Mouse (Mus musculus): ENCODE measurements around the gene Glipr2.

The Glipr2 gene

GRCm38 (mm10) chr4:43970393-43971330, 13.5 kb downstream of the Glipr2 start:
- DNase-seq = no peak

DNA sequence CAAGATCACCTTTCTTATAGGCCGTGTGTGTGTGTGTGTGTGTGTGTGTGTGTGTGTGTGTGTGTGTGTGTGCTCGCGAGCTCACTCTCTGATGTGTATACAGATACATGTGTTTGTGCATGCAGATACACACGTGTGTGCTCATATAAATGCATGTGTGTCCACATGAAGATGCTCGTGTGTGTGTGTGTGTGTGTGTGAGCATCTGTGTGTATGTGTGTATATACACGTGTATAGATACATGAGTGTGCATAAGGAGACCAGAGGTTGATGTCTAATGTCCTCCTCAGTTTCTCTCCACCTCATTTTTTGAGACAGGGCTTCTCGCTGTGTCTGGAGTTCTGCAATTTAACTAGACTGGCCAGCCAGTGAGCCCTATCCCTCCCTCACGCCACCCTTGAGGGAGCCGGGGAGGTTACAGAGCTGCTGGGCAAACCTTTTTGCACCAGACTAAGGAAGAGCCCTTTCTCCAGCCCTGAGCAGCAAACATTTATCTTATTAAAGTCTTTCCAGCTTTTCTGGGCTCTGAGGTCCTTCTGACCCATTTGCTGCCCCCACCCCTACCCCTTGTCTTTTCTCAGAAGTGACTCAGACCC, 14.4 kb downstream of the Glipr2 start:
- no peak for DNase-seq

DNA sequence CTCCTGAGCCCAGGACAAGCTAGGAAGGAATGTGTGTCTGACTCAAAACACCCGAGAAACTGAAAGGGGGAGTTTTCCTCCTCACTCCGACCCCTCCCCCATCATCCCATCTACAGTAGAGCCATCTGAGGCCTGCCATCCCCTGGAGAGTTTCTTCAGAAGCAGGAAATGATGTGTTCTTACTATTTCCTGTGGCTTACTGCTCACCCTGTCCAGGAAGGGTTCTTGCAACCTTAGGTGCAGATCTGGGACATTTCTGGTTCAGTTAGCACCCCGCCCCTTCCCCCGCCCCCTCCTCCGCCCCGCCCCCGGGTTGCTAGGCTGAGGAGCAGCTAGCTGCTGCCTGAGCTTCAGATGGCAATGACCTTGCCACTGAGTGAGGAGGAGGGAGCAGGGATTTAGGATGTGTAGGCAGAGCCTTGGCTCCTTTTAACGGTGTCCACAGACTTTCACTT, 15.0 kb downstream of the Glipr2 start:
- DNase-seq = peak; percentile 60 to 62

DNA sequence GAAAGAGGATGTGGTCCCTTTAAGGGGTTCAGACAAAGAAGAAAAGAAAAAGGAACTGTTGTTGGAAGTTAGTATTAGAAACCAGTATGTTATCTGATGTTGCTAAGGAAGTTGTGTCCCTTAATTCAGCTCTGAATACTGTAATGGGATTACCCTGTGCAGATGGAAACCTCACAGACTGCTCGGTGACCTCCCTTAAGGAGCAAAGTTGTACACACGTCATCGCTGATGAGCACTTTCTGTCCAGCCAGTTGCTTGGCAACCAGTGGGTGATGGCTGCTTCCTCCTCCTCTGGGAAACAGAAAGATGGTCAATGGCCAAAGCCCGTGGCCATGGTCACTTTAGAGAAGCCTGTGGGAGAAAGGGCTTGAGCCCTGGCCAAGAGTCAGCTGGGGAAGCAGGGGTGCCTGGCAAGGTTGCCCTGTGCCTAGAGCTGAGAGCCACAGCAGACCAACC, 16.4 kb downstream of the Glipr2 start:
- DNase-seq = peak; percentile 20 to 30

GRCm38 (mm10) chr4:43974914-43975616, 17.9 kb downstream of the Glipr2 start:
- no peak for DNase-seq

DNA sequence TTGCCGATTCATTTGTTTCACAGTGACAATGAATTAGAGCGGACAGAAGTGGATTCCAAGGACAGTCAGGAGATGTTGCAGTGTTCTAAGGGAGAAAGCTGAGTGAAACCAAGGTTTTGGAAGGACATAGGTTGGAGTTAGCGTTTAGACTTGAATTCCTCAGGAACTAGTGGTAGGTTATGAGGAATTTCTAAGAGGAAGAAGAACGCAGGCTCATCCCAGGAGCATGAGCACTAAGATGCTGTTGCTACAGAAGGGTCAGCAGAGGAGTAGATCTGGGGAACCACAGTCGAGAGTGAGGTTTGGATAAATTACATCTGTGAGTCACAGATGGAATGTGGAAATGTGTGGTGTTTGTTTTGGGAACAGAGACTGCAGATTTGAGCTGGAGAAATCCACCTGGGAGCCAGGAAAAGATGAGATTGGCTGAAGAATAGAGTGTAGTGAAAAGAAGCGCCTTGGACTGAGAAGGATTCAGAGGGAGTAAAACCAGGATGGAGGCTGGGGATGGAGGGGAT, 19.1 kb downstream of the Glipr2 start:
- no peak for DNase-seq

GRCm38 (mm10) chr4:43978521-43979443, 21.6 kb downstream of the Glipr2 start:
- DNase-seq = peak; percentile 34 to 43

- peak; percentile 59 to 62 for DNase-seq
These were observed 22.5 kb downstream of the Glipr2 start for GRCm38 (mm10) chr4:43979746-43980145.

DNA sequence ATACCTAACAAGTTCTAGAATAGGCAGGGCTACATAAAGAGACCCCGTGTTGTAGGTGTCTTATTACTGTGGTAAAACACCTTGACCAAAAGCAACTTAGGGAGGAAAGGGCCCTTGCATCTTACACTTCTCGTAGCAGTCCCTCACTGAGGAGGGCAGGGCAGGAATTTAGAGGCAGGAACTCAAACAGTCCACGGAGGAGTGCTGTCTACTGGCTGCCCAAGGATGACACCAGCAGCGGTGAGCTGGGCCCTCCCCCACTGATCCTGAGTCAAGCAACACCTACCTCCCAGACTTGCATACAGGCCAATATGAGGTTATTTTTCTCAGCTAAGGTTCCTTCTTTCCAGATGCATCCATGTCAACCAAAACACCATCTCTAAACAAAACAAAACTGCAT, 23.0 kb downstream of the Glipr2 start:
- DNase-seq = no peak

- no peak for DNase-seq
These were observed 23.6 kb downstream of the Glipr2 start for GRCm38 (mm10) chr4:43980846-43981245.

DNA sequence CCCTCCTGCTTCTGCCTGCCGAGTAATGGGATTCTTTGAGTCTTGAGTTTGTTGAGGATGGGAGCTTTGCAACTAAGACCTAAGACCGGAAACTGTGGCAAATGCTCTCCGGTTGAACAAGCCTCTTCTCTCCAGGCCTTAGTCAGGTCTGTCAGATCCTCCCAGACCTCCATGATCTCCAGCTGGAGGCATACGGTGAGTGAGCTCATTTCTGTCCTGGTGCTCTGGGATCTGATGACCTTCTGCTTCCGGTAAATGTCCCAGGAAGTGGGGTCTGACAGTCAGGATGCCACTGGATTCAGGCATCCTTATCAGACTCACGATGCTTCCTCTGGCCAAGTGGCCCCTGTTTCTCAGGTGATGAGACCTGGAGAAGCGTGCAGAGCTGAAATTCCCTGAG, 24.1 kb downstream of the Glipr2 start:
- no peak for DNase-seq

- peak; percentile 92 to 98 for DNase-seq
These were observed 25.0 kb downstream of the Glipr2 start for GRCm38 (mm10) chr4:43982053-43982732.

GRCm38 (mm10) chr4:43983181-43983580, 26.0 kb downstream of the Glipr2 start, which contains the start of gene Ccin:
Gene Ccin, plus strand, starts transcription at chr4:43983483.
- DNase-seq = no peak

- DNase-seq = no peak
These were observed 26.6 kb downstream of the Glipr2 start for GRCm38 (mm10) chr4:43983756-43984155.

- no peak for DNase-seq
These were observed 27.1 kb downstream of the Glipr2 start for GRCm38 (mm10) chr4:43984326-43984725.

DNA sequence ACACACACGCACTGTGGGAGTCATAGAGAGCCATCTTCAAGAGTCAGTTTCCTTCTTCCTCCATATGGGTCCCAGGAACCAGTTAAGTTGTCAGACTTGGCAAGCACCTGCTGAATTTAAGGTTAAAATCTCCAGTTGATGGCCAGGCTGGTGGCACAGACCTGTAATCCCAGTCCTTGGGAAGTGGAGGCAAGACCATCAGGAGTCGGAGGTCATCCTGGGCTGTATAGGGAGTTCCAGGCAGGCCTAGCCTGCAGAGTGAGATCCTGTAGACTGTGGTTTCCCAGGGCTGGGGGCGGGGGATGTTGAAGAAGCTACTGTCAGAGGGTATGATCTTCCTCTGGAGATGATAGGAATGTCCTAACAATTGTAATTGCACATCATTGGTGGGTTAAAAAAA, 31.8 kb downstream of the Glipr2 start:
- DNase-seq = no peak

DNA sequence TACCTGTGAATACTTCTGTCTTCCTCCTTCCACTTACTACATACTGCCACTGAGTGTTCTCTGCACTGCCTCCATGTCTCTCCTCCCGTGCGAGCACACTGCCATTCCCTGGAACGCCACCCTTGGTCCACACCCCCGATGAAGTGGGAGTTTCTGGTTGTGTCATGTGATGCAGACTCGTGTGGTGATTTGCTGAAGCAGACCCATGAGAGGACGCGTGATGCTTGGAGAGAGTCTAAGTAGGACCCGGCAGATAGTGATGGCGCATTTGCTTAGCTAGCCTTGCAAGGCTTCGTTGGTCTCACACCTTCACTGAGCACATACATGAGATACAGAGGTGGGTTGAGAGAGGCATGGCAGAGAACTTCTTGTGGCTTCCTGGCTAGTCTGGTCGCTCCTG, 35.9 kb downstream of the Glipr2 start:
- DNase-seq = no peak

DNA sequence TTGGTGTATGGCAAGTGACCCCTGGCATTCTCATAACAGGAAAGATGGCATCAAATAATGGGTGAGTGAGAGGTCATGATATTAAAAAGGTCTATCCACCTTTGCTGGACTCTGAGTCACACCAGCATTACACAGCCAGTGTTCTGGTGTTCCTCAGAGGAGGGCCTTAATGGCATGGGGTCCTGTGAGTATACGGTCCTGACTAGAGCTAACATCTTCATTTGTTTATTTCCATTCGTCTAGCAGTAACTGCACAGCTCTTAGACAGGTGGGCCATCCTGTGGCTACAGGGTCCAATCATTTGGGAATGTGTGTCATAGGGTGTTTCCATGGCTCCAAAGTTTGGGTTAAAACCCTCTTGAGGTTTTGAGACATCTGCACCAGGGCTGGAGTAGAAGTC, 37.1 kb downstream of the Glipr2 start:
- no peak for DNase-seq

DNA sequence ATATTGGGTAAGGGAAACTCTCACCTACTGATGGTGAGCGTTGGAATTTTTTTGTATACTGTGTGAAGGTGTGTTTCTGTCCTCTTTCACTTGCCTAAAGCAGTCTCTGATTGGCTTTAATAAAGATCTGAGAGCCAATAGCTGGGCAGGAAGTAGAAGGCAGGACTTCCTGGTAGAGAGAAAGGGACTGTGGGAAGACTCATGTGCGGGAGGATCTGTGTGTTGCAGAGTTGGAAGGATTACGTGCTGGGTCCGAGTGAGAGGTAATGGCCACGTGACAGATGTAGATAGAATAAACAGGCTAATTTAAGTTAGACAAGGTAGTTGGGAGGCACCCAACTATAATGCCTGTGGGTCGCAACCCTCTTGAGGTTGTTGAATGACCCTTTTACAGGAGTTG, 46.4 kb downstream of the Glipr2 start:
- no peak for DNase-seq

GRCm38 (mm10) chr4:44004126-44004525, 46.9 kb downstream of the Glipr2 start, which contains the start of gene Clta:
Gene Clta, plus strand, starts transcription at chr4:44004452.
- no peak for DNase-seq
